Mouse (Mus musculus): ENCODE measurements around the gene Rer1.

DNA sequence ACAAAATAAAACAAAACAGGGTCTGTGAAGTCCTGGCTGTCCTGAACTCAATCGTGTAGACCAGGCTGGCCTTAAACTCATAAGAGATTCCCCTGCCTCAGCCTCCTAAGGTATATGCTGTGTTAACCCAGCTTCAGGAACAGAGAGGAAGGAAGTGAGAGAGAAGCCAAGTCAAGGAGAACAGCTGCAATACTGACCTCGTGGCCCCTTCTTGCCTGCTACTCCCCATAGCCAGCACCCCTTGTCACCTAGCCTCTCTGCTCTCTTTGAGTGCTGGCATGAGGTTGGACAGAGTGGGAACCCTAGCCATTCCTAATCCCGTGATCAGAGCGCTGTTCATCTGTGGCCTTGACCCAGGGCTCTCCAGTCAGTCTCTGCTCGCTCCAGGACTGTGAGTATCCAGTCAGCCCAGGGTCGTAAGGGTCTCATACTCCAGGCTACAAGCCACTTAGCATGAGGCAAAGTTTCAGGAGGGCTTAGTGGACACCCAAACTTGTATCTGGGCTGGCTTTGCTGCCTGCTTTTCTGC is 35.8 kb upstream of the Rer1 start:
- no peak for TF ChIP-seq CTCF (IDR thresholded peaks at IDR 0.05; ENCODE audit: control insufficient read depth, insufficient read depth, insufficient replicate concordance, low read depth, low read length)
- TF ChIP-seq POLR2A (IDR thresholded peaks at IDR 0.05; ENCODE audit: control insufficient read depth, low read depth, low read length), result no peak

Data from testis, adult 2 months (tissue).